Mouse (Mus musculus): ENCODE measurements around the gene Plcxd3. TPM values are rescaled to one million over a fixed set of nuclear protein-coding genes. Genes with fewer than 3 reads are reported as not detected.

The Plcxd3 gene
- polyA plus RNA-seq (2012; ENCODE audit: insufficient read depth, insufficient read length, missing spikeins), result not detected in 2 replicates

GRCm38 (mm10) chr15:4375423-4376220 lies at the start of gene Plcxd3:
Gene Plcxd3 (plus strand): TSS chr15:4375491.
- Histone ChIP-seq H3K27ac (replicated peaks; ENCODE audit: low read depth, low read length) (no peak within 1 kb of the TSS), H3K4me3 (ENCODE audit: insufficient read depth, low read depth, low read length) (peak within 1 kb of the TSS; percentile 23; the same call in 1 of the 2 replicates), H3K4me1 (ENCODE audit: control insufficient read depth, insufficient read depth, insufficient read length, low read length) (no peaks in the 10 kb centered on the region; the same call in 1 of the 2 replicates)

- H3K27ac ChIP-seq (replicated peaks; ENCODE audit: low read depth, low read length), result no peak overlapping the region
- H3K4me3 ChIP-seq (ENCODE audit: insufficient read depth, low read depth, low read length), result no peak overlapping the region
- no peaks in the 10 kb centered on the region for H3K4me1 ChIP-seq (ENCODE audit: control insufficient read depth, insufficient read depth, insufficient read length, low read length)
Measured at GRCm38 (mm10) chr15:4331867-4332266, 43.4 kb upstream of the Plcxd3 start.

GRCm38 (mm10) chr15:4341620-4342019 lies 33.7 kb upstream of the Plcxd3 start:
- no peaks in the 10 kb centered on the region for H3K4me1 ChIP-seq (ENCODE audit: control insufficient read depth, insufficient read depth, insufficient read length, low read length)
- H3K27ac ChIP-seq (replicated peaks; ENCODE audit: low read depth, low read length), result no peak overlapping the region
- no peak overlapping the region for H3K4me3 ChIP-seq (ENCODE audit: insufficient read depth, low read depth, low read length)

GRCm38 (mm10) chr15:4348816-4349553 lies 26.3 kb upstream of the Plcxd3 start:
- H3K27ac ChIP-seq (replicated peaks; ENCODE audit: low read depth, low read length), result no peak overlapping the region
- H3K4me3 ChIP-seq (ENCODE audit: insufficient read depth, low read depth, low read length), result no peak overlapping the region
- H3K4me1 ChIP-seq (ENCODE audit: control insufficient read depth, insufficient read depth, insufficient read length, low read length), result no peaks in the 10 kb centered on the region

DNA sequence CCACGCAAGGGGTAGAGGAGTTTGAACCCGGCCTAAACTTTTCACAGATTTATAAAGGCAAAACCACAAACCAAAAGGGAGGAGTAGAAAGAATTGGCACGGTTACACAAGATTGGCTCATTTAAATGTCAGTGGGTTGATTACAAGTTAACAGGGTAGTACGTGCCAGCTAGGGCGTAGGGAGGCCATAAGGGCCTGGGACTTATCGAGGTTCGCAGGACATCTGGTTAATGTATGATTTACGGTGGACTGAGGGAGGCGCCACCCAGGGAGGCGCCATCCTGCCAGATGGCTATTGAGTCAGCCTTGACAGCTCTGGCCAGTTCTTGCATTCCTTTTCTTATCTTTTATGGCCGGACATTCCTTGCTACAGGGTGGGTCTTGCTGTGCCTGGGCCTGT lies 18.9 kb upstream of the Plcxd3 start:
- Histone ChIP-seq H3K4me1 (ENCODE audit: control insufficient read depth, insufficient read depth, insufficient read length, low read length) (no peaks in the 10 kb centered on the region), H3K4me3 (ENCODE audit: insufficient read depth, low read depth, low read length) (no peak overlapping the region), H3K27ac (replicated peaks; ENCODE audit: low read depth, low read length) (no peak overlapping the region)

DNA sequence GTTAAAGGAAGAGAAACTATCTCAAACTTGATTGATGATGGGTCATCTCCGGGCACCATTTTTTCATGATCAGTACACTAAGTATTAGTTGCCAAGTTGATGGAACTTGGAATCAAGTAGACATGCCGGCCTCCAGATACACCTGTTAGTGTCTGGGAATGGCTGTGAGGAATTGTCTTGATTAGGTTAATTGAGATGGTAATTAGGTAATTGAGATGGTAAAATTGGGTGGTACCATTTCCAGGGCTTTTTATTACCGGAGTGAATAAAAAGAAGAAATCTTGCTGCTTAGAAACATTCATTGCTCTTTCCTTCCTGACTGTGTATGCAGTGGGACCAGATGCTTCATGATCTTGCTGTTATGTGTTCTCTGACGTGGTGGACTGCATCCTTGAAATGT lies 17.6 kb upstream of the Plcxd3 start:
- H3K27ac ChIP-seq (replicated peaks; ENCODE audit: low read depth, low read length), result no peak overlapping the region
- no peaks in the 10 kb centered on the region for H3K4me1 ChIP-seq (ENCODE audit: control insufficient read depth, insufficient read depth, insufficient read length, low read length)
- H3K4me3 ChIP-seq (ENCODE audit: insufficient read depth, low read depth, low read length), result no peak overlapping the region

GRCm38 (mm10) chr15:4367801-4368200 lies 7.5 kb upstream of the Plcxd3 start:
- Histone ChIP-seq H3K4me3 (ENCODE audit: insufficient read depth, low read depth, low read length) (no peak overlapping the region), H3K27ac (replicated peaks; ENCODE audit: low read depth, low read length) (no peak overlapping the region), H3K4me1 (ENCODE audit: control insufficient read depth, insufficient read depth, insufficient read length, low read length) (no peaks in the 10 kb centered on the region)

DNA sequence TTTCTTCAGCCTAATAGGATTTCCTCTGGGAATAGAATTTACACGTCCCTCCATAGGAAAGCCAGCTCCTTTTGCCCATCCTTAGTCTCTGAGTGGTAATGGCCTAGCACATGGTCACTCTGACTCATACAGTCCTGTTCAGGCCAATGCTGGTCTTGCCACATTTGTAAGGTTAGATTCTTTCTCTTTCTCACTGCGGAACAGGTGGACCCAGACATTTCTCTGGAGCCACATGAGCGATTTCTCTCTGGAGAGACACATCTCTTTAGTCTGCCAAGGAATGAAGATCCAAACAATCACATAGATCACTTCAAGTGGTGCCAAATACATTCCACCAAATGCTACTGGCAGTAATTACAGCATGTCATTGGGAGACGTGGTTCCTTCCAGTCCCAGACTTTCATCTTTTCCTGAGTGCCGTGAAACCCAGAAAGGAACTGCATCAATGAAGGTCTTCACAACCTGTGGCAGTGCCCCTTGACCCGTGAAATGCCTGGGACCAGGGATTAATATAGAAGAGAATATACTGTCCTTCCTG lies 769 bp upstream of the Plcxd3 start:
- no peak overlapping the region for H3K27ac ChIP-seq (replicated peaks; ENCODE audit: low read depth, low read length)
- no peak overlapping the region for H3K4me3 ChIP-seq (ENCODE audit: insufficient read depth, low read depth, low read length)
- H3K4me1 ChIP-seq (ENCODE audit: control insufficient read depth, insufficient read depth, insufficient read length, low read length), result no peaks in the 10 kb centered on the region; the same call in 1 of the 2 replicates

- Histone ChIP-seq H3K4me1 (ENCODE audit: control insufficient read depth, insufficient read depth, insufficient read length, low read length) (no peaks in the 10 kb centered on the region; the same call in 1 of the 2 replicates), H3K27ac (replicated peaks; ENCODE audit: low read depth, low read length) (no peak overlapping the region), H3K4me3 (ENCODE audit: insufficient read depth, low read depth, low read length) (no peak overlapping the region)
Measured at GRCm38 (mm10) chr15:4375031-4375422, 264 bp upstream of the Plcxd3 start.

GRCm38 (mm10) chr15:4376221-4376631 lies 935 bp downstream of the Plcxd3 start:
- no peak overlapping the region for H3K4me3 ChIP-seq (ENCODE audit: insufficient read depth, low read depth, low read length)

GRCm38 (mm10) chr15:4378766-4379165 lies 3.5 kb downstream of the Plcxd3 start:
- Histone ChIP-seq H3K4me3 (ENCODE audit: insufficient read depth, low read depth, low read length) (no peak overlapping the region), H3K27ac (replicated peaks; ENCODE audit: low read depth, low read length) (no peak overlapping the region), H3K4me1 (ENCODE audit: control insufficient read depth, insufficient read depth, insufficient read length, low read length) (no peaks in the 10 kb centered on the region; the same call in 1 of the 2 replicates)

More at GRCm38 (mm10) chr15:4376221-4376631, 935 bp downstream of the Plcxd3 start:
- no peak overlapping the region for H3K27ac ChIP-seq (replicated peaks; ENCODE audit: low read depth, low read length)
- H3K4me1 ChIP-seq (ENCODE audit: control insufficient read depth, insufficient read depth, insufficient read length, low read length), result no peaks in the 10 kb centered on the region; the same call in 1 of the 2 replicates

GRCm38 (mm10) chr15:4387774-4388173 lies 12.5 kb downstream of the Plcxd3 start:
- Histone ChIP-seq H3K27ac (replicated peaks; ENCODE audit: low read depth, low read length) (no peak overlapping the region), H3K4me1 (ENCODE audit: control insufficient read depth, insufficient read depth, insufficient read length, low read length) (no peaks in the 10 kb centered on the region), H3K4me3 (ENCODE audit: insufficient read depth, low read depth, low read length) (no peak overlapping the region)

GRCm38 (mm10) chr15:4400096-4400495 lies 24.8 kb downstream of the Plcxd3 start:
- no peak overlapping the region for H3K4me3 ChIP-seq (ENCODE audit: insufficient read depth, low read depth, low read length)
- no peak overlapping the region for H3K27ac ChIP-seq (replicated peaks; ENCODE audit: low read depth, low read length)
- H3K4me1 ChIP-seq (ENCODE audit: control insufficient read depth, insufficient read depth, insufficient read length, low read length), result no peaks in the 10 kb centered on the region

DNA sequence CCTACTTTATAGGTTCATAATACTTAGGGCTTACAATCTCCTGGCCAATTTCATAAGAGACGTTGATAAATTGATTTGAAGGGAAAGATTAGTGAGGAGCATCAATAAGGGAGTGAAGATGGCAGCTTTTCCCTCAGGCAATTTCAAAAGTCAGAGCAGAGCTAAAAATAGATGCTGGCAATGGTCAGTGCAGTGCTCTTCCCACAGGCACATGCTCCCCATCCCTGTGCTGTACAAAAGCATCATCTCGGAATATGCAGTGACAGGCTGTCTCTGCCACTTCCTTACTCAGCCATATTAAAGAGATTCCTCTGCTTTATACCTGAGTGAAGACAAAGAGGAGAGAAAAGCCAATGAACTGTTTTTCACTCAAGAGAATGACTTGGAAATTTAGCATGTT lies 36.0 kb downstream of the Plcxd3 start:
- H3K4me1 ChIP-seq (ENCODE audit: control insufficient read depth, insufficient read depth, insufficient read length, low read length), result no peaks in the 10 kb centered on the region
- H3K4me3 ChIP-seq (ENCODE audit: insufficient read depth, low read depth, low read length), result no peak overlapping the region
- H3K27ac ChIP-seq (replicated peaks; ENCODE audit: low read depth, low read length), result no peak overlapping the region

- Histone ChIP-seq H3K27ac (replicated peaks; ENCODE audit: low read depth, low read length) (no peak overlapping the region), H3K4me1 (ENCODE audit: control insufficient read depth, insufficient read depth, insufficient read length, low read length) (no peaks in the 10 kb centered on the region), H3K4me3 (ENCODE audit: insufficient read depth, low read depth, low read length) (no peak overlapping the region)
Measured at GRCm38 (mm10) chr15:4440081-4440480, 64.8 kb downstream of the Plcxd3 start.
